Mouse (Mus musculus) ES-Bruce4 (cell line): ENCODE measurements around the gene Crabp2.

Source experiments
- CTCF ChIP-seq: IDR thresholded peaks from one replicate; pipeline ENCODE4 v1.8.1; 2011; ENCODE audit warnings: low read depth, low read length
- EP300 ChIP-seq: IDR thresholded peaks from 2 replicates; pipeline ENCODE4 v1.6.1; 2011; ENCODE audit warnings: low read depth, low read length; ENCODE audit not compliant: insufficient read depth

GRCm38 (mm10) chr3:87947811-87948199 lies 661 bp upstream of the Crabp2 start:
- TF ChIP-seq CTCF = no peak
- no peak for TF ChIP-seq EP300
